Mouse (Mus musculus): ENCODE data around the gene F11. TPM values are rescaled to one million over a fixed set of nuclear protein-coding genes. Genes with fewer than 3 reads are reported as not detected.

The F11 gene
- polyA plus RNA-seq (2016; fragmentation: Nextera tagmentation; extraction: Ambion mirVana): not detected in 2 replicates

- Histone ChIP-seq H3K4me1 (no peaks in the 10 kb centered on the region), H3K27ac (replicated peaks) (no peak within 1 kb of the TSS), H3K9me3 (replicated peaks) (peaks cover 12% of the 10 kb centered on the region; the same call in 1 of the 2 replicates), H3K4me3 (no peak within 1 kb of the TSS), H3K36me3 (no peaks in the 10 kb centered on the region), H3K27me3 (ENCODE audit: low read depth, poor library complexity, severe bottlenecking) (no peaks in the 10 kb centered on the region)
- WGBS: 85% methylated on average over 10 of the region's 10 CpGs
- DNase-seq (ENCODE audit: low spot score): no peak
Measured at GRCm38 (mm10) chr8:45261920-45262319, at the start of gene F11. Gene F11, minus strand, starts transcription at chr8:45262031.

GRCm38 (mm10) chr8:45310967-45311366 lies 49.1 kb upstream of the F11 start:
- Histone ChIP-seq H3K4me1 (no peaks in the 10 kb centered on the region), H3K9me3 (replicated peaks) (no peaks in the 10 kb centered on the region), H3K27me3 (ENCODE audit: low read depth, poor library complexity, severe bottlenecking) (no peaks in the 10 kb centered on the region), H3K36me3 (no peaks in the 10 kb centered on the region), H3K4me3 (no peak overlapping the region), H3K27ac (replicated peaks) (no peak overlapping the region)
- WGBS: 88% methylated on average over 4 of the region's 4 CpGs
- no peak for DNase-seq (ENCODE audit: low spot score)

- no peaks in the 10 kb centered on the region for H3K4me1 ChIP-seq
Measured at GRCm38 (mm10) chr8:45308366-45308765, 46.5 kb upstream of the F11 start, which contains the start of gene Gm45753. Gene Gm45753, minus strand, starts transcription at chr8:45308466.

GRCm38 (mm10) chr8:45305479-45305878 lies 43.6 kb upstream of the F11 start:
- Histone ChIP-seq H3K4me3 (no peak overlapping the region), H3K27ac (replicated peaks) (no peak overlapping the region), H3K4me1 (no peaks in the 10 kb centered on the region), H3K9me3 (replicated peaks) (no peaks in the 10 kb centered on the region), H3K36me3 (no peaks in the 10 kb centered on the region), H3K27me3 (ENCODE audit: low read depth, poor library complexity, severe bottlenecking) (no peaks in the 10 kb centered on the region)
- DNase-seq (ENCODE audit: low spot score): no peak
- 86% methylated on average over 1 of the region's 1 CpGs for WGBS

More at GRCm38 (mm10) chr8:45308366-45308765, 46.5 kb upstream of the F11 start, which contains the start of gene Gm45753:
- 92% methylated on average over 13 of the region's 13 CpGs for WGBS
- Histone ChIP-seq H3K36me3 (no peaks in the 10 kb centered on the region), H3K27me3 (ENCODE audit: low read depth, poor library complexity, severe bottlenecking) (no peaks in the 10 kb centered on the region), H3K4me3 (no peak within 1 kb of the TSS), H3K9me3 (replicated peaks) (no peaks in the 10 kb centered on the region), H3K27ac (replicated peaks) (no peak within 1 kb of the TSS)
- no peak for DNase-seq (ENCODE audit: low spot score)

- Histone ChIP-seq H3K4me3 (no peak overlapping the region), H3K27ac (replicated peaks) (no peak overlapping the region), H3K36me3 (no peaks in the 10 kb centered on the region), H3K9me3 (replicated peaks) (no peaks in the 10 kb centered on the region), H3K27me3 (ENCODE audit: low read depth, poor library complexity, severe bottlenecking) (no peaks in the 10 kb centered on the region), H3K4me1 (no peaks in the 10 kb centered on the region)
- 93% methylated on average over 3 of the region's 3 CpGs for WGBS
- no peak for DNase-seq (ENCODE audit: low spot score)
Measured at GRCm38 (mm10) chr8:45304354-45304753, 42.5 kb upstream of the F11 start.

- H3K9me3 ChIP-seq (replicated peaks): no peaks in the 10 kb centered on the region
- no peak overlapping the region for H3K27ac ChIP-seq (replicated peaks)
- H3K4me1 ChIP-seq: no peaks in the 10 kb centered on the region
- no peak for DNase-seq (ENCODE audit: low spot score)
- no peak overlapping the region for H3K4me3 ChIP-seq
- H3K27me3 ChIP-seq (ENCODE audit: low read depth, poor library complexity, severe bottlenecking): no peaks in the 10 kb centered on the region
- no peaks in the 10 kb centered on the region for H3K36me3 ChIP-seq
- WGBS: 75% methylated on average over 8 of the region's 8 CpGs
Measured at GRCm38 (mm10) chr8:45302390-45302789, 40.6 kb upstream of the F11 start.

GRCm38 (mm10) chr8:45295276-45295675 lies 33.4 kb upstream of the F11 start:
- Histone ChIP-seq H3K4me1 (no peaks in the 10 kb centered on the region), H3K27me3 (ENCODE audit: low read depth, poor library complexity, severe bottlenecking) (no peaks in the 10 kb centered on the region), H3K27ac (replicated peaks) (no peak overlapping the region), H3K9me3 (replicated peaks) (no peaks in the 10 kb centered on the region), H3K36me3 (no peaks in the 10 kb centered on the region), H3K4me3 (no peak overlapping the region)
- DNase-seq (ENCODE audit: low spot score): no peak
- 89% methylated on average over 6 of the region's 6 CpGs for WGBS

GRCm38 (mm10) chr8:45294687-45295086 lies 32.9 kb upstream of the F11 start, which contains the start of gene Klkb1:
Gene Klkb1, minus strand, starts transcription at chr8:45294859.
- Histone ChIP-seq H3K9me3 (replicated peaks) (no peaks in the 10 kb centered on the region), H3K27me3 (ENCODE audit: low read depth, poor library complexity, severe bottlenecking) (no peaks in the 10 kb centered on the region), H3K36me3 (no peaks in the 10 kb centered on the region), H3K27ac (replicated peaks) (no peak within 1 kb of the TSS), H3K4me3 (no peak within 1 kb of the TSS), H3K4me1 (no peaks in the 10 kb centered on the region)
- no peak for DNase-seq (ENCODE audit: low spot score)
- 92% methylated on average over 7 of the region's 7 CpGs for WGBS

GRCm38 (mm10) chr8:45291790-45292189 lies 30.0 kb upstream of the F11 start:
- 89% methylated on average over 2 of the region's 2 CpGs for WGBS
- Histone ChIP-seq H3K27me3 (ENCODE audit: low read depth, poor library complexity, severe bottlenecking) (no peaks in the 10 kb centered on the region), H3K36me3 (no peaks in the 10 kb centered on the region), H3K4me1 (no peaks in the 10 kb centered on the region), H3K9me3 (replicated peaks) (no peaks in the 10 kb centered on the region), H3K27ac (replicated peaks) (no peak overlapping the region), H3K4me3 (no peak overlapping the region)
- no peak for DNase-seq (ENCODE audit: low spot score)

- H3K27me3 ChIP-seq (ENCODE audit: low read depth, poor library complexity, severe bottlenecking): no peaks in the 10 kb centered on the region
- no peak overlapping the region for H3K4me3 ChIP-seq
- WGBS: 81% methylated on average over 8 of the region's 8 CpGs
- no peaks in the 10 kb centered on the region for H3K4me1 ChIP-seq
- H3K27ac ChIP-seq (replicated peaks): no peak overlapping the region
- H3K9me3 ChIP-seq (replicated peaks): no peaks in the 10 kb centered on the region
- H3K36me3 ChIP-seq: no peaks in the 10 kb centered on the region
- DNase-seq (ENCODE audit: low spot score): no peak
Measured at GRCm38 (mm10) chr8:45281630-45282029, 19.8 kb upstream of the F11 start.

- Histone ChIP-seq H3K9me3 (replicated peaks) (no peaks in the 10 kb centered on the region), H3K4me3 (no peak overlapping the region), H3K36me3 (no peaks in the 10 kb centered on the region), H3K27ac (replicated peaks) (no peak overlapping the region), H3K4me1 (no peaks in the 10 kb centered on the region), H3K27me3 (ENCODE audit: low read depth, poor library complexity, severe bottlenecking) (no peaks in the 10 kb centered on the region)
- WGBS: 82% methylated on average over 3 of the region's 3 CpGs
- DNase-seq (ENCODE audit: low spot score): no peak
Measured at GRCm38 (mm10) chr8:45277453-45277852, 15.6 kb upstream of the F11 start.

- 90% methylated on average over 4 of the region's 4 CpGs for WGBS
- no peaks in the 10 kb centered on the region for H3K4me1 ChIP-seq
Measured at GRCm38 (mm10) chr8:45274317-45274716, 12.5 kb upstream of the F11 start.

GRCm38 (mm10) chr8:45269056-45269455 lies 7.2 kb upstream of the F11 start:
- Histone ChIP-seq H3K27ac (replicated peaks) (no peak overlapping the region), H3K9me3 (replicated peaks) (peaks cover 12% of the 10 kb centered on the region; the same call in 1 of the 2 replicates), H3K4me3 (no peak overlapping the region), H3K27me3 (ENCODE audit: low read depth, poor library complexity, severe bottlenecking) (no peaks in the 10 kb centered on the region), H3K4me1 (no peaks in the 10 kb centered on the region), H3K36me3 (no peaks in the 10 kb centered on the region)
- no peak for DNase-seq (ENCODE audit: low spot score)

More at GRCm38 (mm10) chr8:45274317-45274716, 12.5 kb upstream of the F11 start:
- no peaks in the 10 kb centered on the region for H3K36me3 ChIP-seq
- H3K9me3 ChIP-seq (replicated peaks): no peaks in the 10 kb centered on the region
- no peaks in the 10 kb centered on the region for H3K27me3 ChIP-seq (ENCODE audit: low read depth, poor library complexity, severe bottlenecking)
- H3K4me3 ChIP-seq: no peak overlapping the region
- no peak overlapping the region for H3K27ac ChIP-seq (replicated peaks)
- no peak for DNase-seq (ENCODE audit: low spot score)

- Histone ChIP-seq H3K9me3 (replicated peaks) (peaks cover 12% of the 10 kb centered on the region; the same call in 1 of the 2 replicates), H3K4me3 (no peak overlapping the region), H3K27ac (replicated peaks) (no peak overlapping the region), H3K36me3 (no peaks in the 10 kb centered on the region), H3K4me1 (no peaks in the 10 kb centered on the region), H3K27me3 (ENCODE audit: low read depth, poor library complexity, severe bottlenecking) (no peaks in the 10 kb centered on the region)
- DNase-seq (ENCODE audit: low spot score): no peak
Measured at GRCm38 (mm10) chr8:45268485-45268884, 6.7 kb upstream of the F11 start.

All from midbrain, embryonic 10.5 days (tissue).